Mouse (Mus musculus): ENCODE measurements around the gene Ttc8. TPM values are rescaled to one million over a fixed set of nuclear protein-coding genes. Genes with fewer than 3 reads are reported as not detected.
A peak's percentile ranks its signal among the peaks of the same experiment; 100 is the strongest.

Ttc8 gene
- total RNA-seq, 2 experiments from 2014 or later, result 0.70 to 14.5 TPM

DNA sequence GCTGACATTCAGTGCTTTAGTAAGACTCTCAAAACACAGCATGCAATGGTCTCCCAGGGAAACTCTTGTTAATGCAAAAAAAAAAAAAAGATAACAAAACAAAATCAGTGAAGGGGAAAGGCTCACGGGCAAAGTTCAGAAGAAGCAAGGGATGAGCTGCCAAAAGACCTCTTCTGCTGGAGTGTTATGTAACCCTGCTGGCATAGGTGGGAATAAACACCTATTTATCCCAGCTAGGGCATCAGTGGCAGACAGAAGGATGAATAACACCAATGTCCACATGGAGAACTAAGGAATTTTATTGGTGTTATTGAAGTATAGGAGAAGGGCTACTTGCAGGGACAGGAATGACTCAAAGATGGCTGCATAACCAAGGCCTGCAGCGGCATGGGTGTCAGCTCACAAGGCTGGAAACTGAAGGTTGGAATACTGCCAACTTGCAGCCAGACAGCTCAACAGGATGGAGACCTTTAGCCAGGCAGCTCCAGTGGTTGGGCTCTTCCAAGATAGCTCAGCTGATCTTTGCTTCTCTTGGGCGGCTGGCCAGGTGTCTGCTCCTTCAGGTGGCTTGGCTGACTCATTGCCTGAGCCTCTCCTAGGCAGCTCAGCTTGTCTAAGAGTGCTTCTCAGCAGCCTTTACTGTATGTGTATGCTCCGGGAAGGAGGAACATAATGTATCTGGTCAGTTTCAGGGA is 45.2 kb downstream of the Ttc8 start:
- no peak for ATAC-seq (replicated peaks; ENCODE audit: low FRiP score, low TSS enrichment, poor library complexity, severe bottlenecking)

GRCm38 (mm10) chr12:98972291-98972690 is 51.9 kb downstream of the Ttc8 start:
- no peak for ATAC-seq (replicated peaks; ENCODE audit: low FRiP score, low TSS enrichment, poor library complexity, severe bottlenecking)

DNA sequence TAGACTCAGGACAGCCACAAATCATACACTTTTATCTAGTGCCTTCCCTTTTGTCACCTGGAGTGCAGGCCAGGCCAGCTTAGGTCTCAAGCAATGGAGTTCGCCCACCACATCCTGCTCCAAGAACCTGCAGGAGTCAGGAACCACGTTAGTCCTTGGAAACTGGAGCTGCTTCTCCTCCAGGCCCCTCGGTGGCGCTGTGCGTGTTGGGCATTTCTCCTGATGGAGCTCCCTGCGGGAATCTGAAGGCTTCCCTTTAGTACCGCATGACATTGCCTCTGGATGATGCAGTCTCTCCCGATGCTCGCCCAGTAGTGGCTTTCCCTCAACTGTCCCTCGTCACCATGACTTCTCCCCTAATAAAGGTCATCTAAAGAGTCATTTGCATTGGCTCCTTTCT is 53.1 kb downstream of the Ttc8 start:
- ATAC-seq (replicated peaks; ENCODE audit: low FRiP score, low TSS enrichment, poor library complexity, severe bottlenecking), result no peak

GRCm38 (mm10) chr12:98974157-98974804 is 53.9 kb downstream of the Ttc8 start:
- ATAC-seq (replicated peaks; ENCODE audit: low FRiP score, low TSS enrichment, poor library complexity, severe bottlenecking), result no peak

- no peak for ATAC-seq (replicated peaks; ENCODE audit: low FRiP score, low TSS enrichment, poor library complexity, severe bottlenecking)
These were observed 60.7 kb downstream of the Ttc8 start for GRCm38 (mm10) chr12:98981081-98981480.

GRCm38 (mm10) chr12:98984785-98985184 is 64.4 kb downstream of the Ttc8 start:
- no peak for ATAC-seq (replicated peaks; ENCODE audit: low FRiP score, low TSS enrichment, poor library complexity, severe bottlenecking)

DNA sequence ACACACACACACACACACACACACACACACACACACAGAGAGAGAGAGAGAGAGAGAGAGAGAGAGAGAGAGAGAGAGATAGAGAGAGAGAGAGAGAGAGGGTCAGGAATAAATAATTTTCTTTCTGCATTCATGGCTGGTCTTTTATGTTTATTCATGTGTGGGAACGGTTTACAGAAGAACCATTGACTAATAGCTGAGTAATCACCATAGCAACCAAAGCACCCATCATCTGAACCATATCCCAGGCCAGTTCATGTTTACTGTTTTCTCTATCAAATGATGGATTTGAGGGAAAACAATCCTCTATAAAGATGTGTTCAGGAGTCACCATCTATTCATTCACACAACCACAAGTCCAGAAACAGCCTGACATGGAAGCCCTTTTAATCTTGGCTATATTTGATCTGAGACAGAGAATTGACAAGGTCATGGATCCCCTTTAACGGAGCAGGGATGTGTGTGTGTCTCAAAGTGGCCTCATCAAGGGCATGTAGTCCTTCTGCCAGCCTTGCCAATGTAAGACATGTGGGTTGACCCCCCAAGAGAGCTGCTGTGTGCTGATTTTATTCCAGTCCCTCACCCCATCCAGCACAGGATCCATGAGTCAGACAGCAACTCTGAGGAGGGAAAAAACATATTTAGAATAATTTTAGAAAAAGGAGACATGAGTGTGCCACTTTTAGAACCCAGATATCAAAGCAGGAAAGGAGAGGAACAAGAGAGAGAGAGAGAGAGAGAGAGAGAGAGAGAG is 70.9 kb downstream of the Ttc8 start:
- no peak for ATAC-seq (replicated peaks; ENCODE audit: low FRiP score, low TSS enrichment, poor library complexity, severe bottlenecking)

DNA sequence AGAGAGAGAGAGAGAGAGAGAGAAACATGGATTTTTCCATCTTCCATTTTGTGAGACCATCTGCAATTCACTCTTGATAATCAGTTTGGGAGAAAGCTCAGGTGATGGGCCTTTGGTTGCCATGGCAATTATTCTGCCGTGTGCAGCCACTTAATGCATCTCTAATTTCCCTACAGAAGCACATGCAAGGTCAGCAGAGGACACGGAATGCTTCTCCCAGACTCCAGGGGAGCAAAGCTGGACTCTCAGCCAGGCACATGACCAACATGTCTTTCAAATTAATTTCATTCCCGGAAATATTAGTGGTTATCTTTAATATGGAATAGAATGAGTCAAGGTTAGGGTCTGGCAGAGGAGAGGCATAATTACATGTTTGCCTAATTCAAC is 71.4 kb downstream of the Ttc8 start:
- no peak for ATAC-seq (replicated peaks; ENCODE audit: low FRiP score, low TSS enrichment, poor library complexity, severe bottlenecking)

DNA sequence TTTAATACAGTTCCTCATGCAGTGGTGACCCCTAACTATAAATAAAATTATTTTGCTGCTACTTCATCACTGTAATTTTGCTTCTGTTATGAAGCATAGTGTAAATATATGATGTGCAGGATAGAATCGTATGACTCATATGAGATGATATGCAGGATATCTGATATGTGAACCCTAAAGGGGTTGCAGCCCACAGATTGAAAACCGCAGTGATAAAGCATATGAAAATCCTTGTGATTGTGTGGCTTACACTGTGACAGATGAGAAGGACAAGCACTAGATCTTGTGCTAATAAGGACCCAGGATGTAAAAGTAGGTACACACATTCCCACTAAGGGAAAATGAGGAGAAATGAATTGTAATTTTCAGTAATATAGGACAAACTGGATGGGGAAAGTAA is 73.4 kb downstream of the Ttc8 start:
- no peak for ATAC-seq (replicated peaks; ENCODE audit: low FRiP score, low TSS enrichment, poor library complexity, severe bottlenecking)

DNA sequence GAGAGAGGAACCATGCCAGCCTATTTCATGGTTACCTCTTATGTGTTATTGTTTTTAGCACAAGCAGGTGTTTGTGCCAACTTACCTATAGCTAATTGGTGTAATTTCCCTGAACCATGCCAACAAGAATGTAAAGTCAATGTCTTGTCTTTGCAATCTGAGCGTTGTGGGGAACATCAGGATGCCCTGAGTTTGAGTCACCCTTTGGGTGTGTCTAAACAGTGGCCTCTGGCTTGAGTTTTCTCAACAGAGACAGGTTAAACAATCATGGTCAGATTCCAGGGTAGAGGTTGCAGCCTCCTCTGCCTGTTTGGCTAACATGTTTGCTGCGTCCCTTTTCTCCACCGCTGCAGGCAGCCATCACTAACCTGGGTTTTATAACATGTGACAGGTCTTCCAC is 74.0 kb downstream of the Ttc8 start:
- ATAC-seq (replicated peaks; ENCODE audit: low FRiP score, low TSS enrichment, poor library complexity, severe bottlenecking), result no peak

DNA sequence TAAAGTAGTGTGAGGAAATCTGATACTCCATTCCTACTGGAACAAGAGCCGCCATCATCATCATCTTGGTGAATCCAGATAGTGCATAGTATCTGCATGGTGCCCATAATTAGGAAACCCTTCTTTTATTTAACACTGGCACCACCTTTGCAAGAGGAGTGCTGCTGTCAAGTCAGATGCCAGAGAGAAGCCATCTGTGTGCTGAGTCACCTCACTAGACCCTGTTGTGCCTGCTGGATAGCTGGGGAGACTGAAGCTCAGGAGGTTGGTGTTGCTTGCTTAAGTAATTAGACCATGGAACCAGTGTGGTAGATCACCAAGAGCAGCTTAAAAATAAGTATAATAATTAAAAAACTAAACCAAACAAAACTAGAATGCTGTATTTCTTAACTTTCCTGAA is 75.5 kb downstream of the Ttc8 start:
- ATAC-seq (replicated peaks; ENCODE audit: low FRiP score, low TSS enrichment, poor library complexity, severe bottlenecking), result peak; percentile 46; the same call in 1 of the 2 replicates

- peak; percentile 35 for ATAC-seq (replicated peaks; ENCODE audit: low FRiP score, low TSS enrichment, poor library complexity, severe bottlenecking)
These were observed 76.2 kb downstream of the Ttc8 start for GRCm38 (mm10) chr12:98996581-98996988.

- peak; percentile 72 for ATAC-seq (replicated peaks; ENCODE audit: low FRiP score, low TSS enrichment, poor library complexity, severe bottlenecking)
These were observed 76.7 kb downstream of the Ttc8 start for GRCm38 (mm10) chr12:98997046-98997445.

GRCm38 (mm10) chr12:98998662-98999428 is 78.5 kb downstream of the Ttc8 start:
- ATAC-seq (replicated peaks; ENCODE audit: low FRiP score, low TSS enrichment, poor library complexity, severe bottlenecking), result no peak

DNA sequence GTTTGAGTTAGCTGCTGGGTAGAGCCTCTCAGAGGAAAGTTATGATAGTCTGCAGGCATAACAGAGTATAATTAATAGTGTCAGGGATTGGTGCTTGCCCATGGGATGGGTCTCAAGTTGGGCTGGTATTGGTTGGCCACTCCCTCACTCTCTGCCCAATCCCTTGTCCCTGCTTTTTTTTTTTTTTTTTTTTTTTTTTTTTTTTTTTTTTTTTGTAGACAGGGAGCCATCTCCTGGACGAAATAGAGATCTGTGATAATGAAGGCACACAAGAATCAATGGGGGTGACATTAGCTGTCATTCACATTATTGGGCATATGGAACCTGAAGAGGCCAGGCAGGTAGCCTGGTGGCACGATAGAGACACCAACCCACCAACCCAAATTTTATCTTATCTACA is 79.9 kb downstream of the Ttc8 start:
- 0 out of 2 replicates have a peak, but pooled peaks have one; percentile 6 for ATAC-seq (replicated peaks; ENCODE audit: low FRiP score, low TSS enrichment, poor library complexity, severe bottlenecking)

DNA sequence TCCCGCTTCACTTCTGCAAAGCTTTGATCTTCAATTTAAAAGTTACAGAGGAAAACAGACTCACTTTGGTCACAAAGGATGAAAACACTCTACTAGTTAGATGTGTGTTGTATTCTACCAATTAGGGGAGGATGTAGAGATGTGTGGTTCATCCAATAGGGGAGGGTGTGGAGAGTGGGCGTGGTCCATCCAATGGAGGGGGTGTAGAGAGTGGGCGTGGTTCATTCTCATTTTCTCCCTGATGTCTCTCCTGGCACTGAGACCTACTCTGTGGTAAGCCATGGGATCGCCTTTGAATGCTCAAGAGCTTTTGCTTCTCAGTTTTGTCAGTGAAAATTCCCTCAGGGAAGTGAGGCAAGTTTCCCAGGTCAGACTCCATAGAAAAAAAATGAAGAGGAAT is 82.7 kb downstream of the Ttc8 start:
- ATAC-seq (replicated peaks; ENCODE audit: low FRiP score, low TSS enrichment, poor library complexity, severe bottlenecking), result no peak

GRCm38 (mm10) chr12:99004752-99005151 is 84.4 kb downstream of the Ttc8 start:
- no peak for ATAC-seq (replicated peaks; ENCODE audit: low FRiP score, low TSS enrichment, poor library complexity, severe bottlenecking)

DNA sequence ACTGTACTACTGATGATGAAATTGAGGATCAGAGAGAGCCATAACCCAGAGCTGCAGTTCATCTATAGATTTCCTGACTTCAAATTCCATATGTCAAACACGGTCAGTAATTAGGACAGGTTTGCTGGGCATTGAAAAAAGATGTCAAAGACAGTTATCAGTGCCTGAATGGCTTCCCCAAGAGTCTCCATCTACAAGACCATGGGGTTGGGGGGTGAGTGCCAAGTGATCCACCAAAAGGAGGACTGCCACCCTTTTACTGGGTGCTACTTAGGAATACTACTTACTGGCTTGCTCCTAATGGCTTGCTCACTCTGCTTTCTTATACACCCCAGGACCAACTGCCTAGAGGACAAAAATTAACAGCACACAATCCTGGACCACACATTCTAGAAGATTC is 88.4 kb downstream of the Ttc8 start:
- no peak for ATAC-seq (replicated peaks; ENCODE audit: low FRiP score, low TSS enrichment, poor library complexity, severe bottlenecking)

- ATAC-seq (replicated peaks; ENCODE audit: low FRiP score, low TSS enrichment, poor library complexity, severe bottlenecking), result no peak
These were observed 89.1 kb downstream of the Ttc8 start for GRCm38 (mm10) chr12:99009430-99009829.

DNA sequence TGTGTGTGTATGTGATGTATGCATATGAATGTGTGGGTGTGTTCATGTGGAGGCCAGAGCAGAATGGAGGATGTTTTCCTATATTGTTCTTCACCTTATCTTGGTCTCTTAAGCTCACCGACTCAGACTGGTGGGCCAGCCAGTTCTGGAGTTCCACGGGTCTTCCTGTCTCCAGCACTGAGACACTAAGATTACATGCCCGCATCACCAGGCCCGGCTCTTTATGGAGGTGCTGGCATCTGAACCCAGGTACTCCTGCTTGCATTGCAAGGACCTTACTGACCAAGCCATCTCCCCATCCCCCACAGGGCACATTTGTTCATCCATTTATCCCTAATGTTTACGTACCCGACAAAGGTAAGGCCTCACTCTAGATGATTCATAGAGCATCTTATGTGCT is 89.7 kb downstream of the Ttc8 start:
- no peak for ATAC-seq (replicated peaks; ENCODE audit: low FRiP score, low TSS enrichment, poor library complexity, severe bottlenecking)
